Mouse (Mus musculus) G1E-ER4 (cell line): ENCODE data around the gene Ebpl. TPM values are rescaled to one million over a fixed set of nuclear protein-coding genes. Genes with fewer than 3 reads are reported as not detected.

Experiments used
- GATA1 ChIP-seq: IDR thresholded peaks from one replicate; pipeline ENCODE4 v1.8.0; 2012; ENCODE audit warnings: low read length, inconsistent platforms
- polyA plus RNA-seq: library from polyadenylated mRNA; stranded (reverse); fragments of >175 nt; gene quantifications from 2 replicates; pipeline ENCODE4 v1.2.3, GENCODE M21; 2012

Ebpl gene
- polyA plus RNA-seq, 1 experiment: 0.66 TPM

- TF ChIP-seq GATA1: no peak
These were observed 13.2 kb downstream of the Ebpl start for GRCm38 (mm10) chr14:61346827-61347698.

GRCm38 (mm10) chr14:61344590-61344989 lies 15.6 kb downstream of the Ebpl start:
- no peak for TF ChIP-seq GATA1

GRCm38 (mm10) chr14:61339381-61339780 lies 20.9 kb downstream of the Ebpl start:
- no peak for TF ChIP-seq GATA1

GRCm38 (mm10) chr14:61330996-61331561 lies 29.2 kb downstream of the Ebpl start:
- TF ChIP-seq GATA1: no peak

- TF ChIP-seq GATA1: no peak
These were observed 29.6 kb downstream of the Ebpl start for GRCm38 (mm10) chr14:61330591-61330990.

- TF ChIP-seq GATA1: no peak
These were observed 32.4 kb downstream of the Ebpl start for GRCm38 (mm10) chr14:61327618-61328450.

GRCm38 (mm10) chr14:61322740-61323139 lies 37.5 kb downstream of the Ebpl start:
- no peak for TF ChIP-seq GATA1

GRCm38 (mm10) chr14:61321200-61321599 lies 39.0 kb downstream of the Ebpl start:
- no peak for TF ChIP-seq GATA1

- no peak for TF ChIP-seq GATA1
These were observed 39.5 kb downstream of the Ebpl start for GRCm38 (mm10) chr14:61320765-61321164.

GRCm38 (mm10) chr14:61316861-61317260 lies 43.4 kb downstream of the Ebpl start:
- no peak for TF ChIP-seq GATA1

GRCm38 (mm10) chr14:61310963-61311362 lies 49.3 kb downstream of the Ebpl start:
- no peak for TF ChIP-seq GATA1

GRCm38 (mm10) chr14:61310036-61310772 lies 50.0 kb downstream of the Ebpl start:
- no peak for TF ChIP-seq GATA1

- no peak for TF ChIP-seq GATA1
These were observed 50.6 kb downstream of the Ebpl start, which contains the start of gene Arl11 for GRCm38 (mm10) chr14:61309593-61309992. Gene Arl11 (plus strand): TSS chr14:61309753.

- no peak for TF ChIP-seq GATA1
These were observed 56.1 kb downstream of the Ebpl start for GRCm38 (mm10) chr14:61303969-61304609.

GRCm38 (mm10) chr14:61302428-61302827 lies 57.8 kb downstream of the Ebpl start:
- TF ChIP-seq GATA1: no peak

- no peak for TF ChIP-seq GATA1
These were observed 58.9 kb downstream of the Ebpl start for GRCm38 (mm10) chr14:61301323-61301722.
